In genomic region chr4:95284696-95285095, GRCm38 (mm10) we compare ENCODE assay signal across 27 mouse cellular contexts.
DNase-seq lines count a peak whose midpoint lies in the region; ATAC-seq and TF ChIP-seq lines count a peak whose summit lies in the region.
"Had no signal": no experiment of that assay in that cellular context is flagged by ENCODE, and none has a peak within 500 bp of the region (broad histone marks: within the 10 kb centered on the region; RNA-seq: fewer than 3 reads in every experiment).

No protein-coding gene starts in this region.

- H3K27ac ChIP-seq in heart, embryonic 12.5 days (ENCODE audit: poor library complexity, severe bottlenecking) = no peak overlapping the region
- 0 out of 2 replicates have a peak overlapping the region, but pooled peaks have one; percentile 58 for H3K27ac ChIP-seq in lung, embryonic 15.5 days
- H3K27ac ChIP-seq in lung, postnatal 0 days (ENCODE audit: low read length) = no peak overlapping the region
- H3K27ac ChIP-seq in small intestine, adult 2 months (ENCODE audit: insufficient read depth, low read depth, low read length) = peak overlapping the region; percentile 6; the same call in 1 of the 2 replicates
- H3K27ac ChIP-seq: embryonic facial prominence, embryonic 10.5 days; embryonic facial prominence, embryonic 13.5 days; forebrain, embryonic 12.5 days; forebrain, embryonic 15.5 days; heart, embryonic 10.5 days; hindbrain, embryonic 10.5 days; hindbrain, embryonic 13.5 days; intestine, embryonic 15.5 days had no signal

- no peak for ATAC-seq in heart, embryonic 12.5 days (ENCODE audit: insufficient number of reproducible peaks, low FRiP score)
- no peak for ATAC-seq in lung, embryonic 15.5 days (ENCODE audit: borderline replicate concordance, extremely low read depth, low FRiP score, low TSS enrichment)
- no peak for ATAC-seq in lung, postnatal 0 days
- ATAC-seq: CD4-positive, CD25-positive, alpha-beta regulatory T cell, adult 4 months; forebrain, embryonic 15.5 days; hindbrain, embryonic 16.5 days; Patski had no signal

- H3K36me3 ChIP-seq in heart, embryonic 12.5 days = no peaks in the 10 kb centered on the region
- H3K36me3 ChIP-seq in lung, embryonic 15.5 days = no peaks in the 10 kb centered on the region
- H3K36me3 ChIP-seq in lung, postnatal 0 days (ENCODE audit: insufficient read depth, low read length) = no peaks in the 10 kb centered on the region
- H3K36me3 ChIP-seq in small intestine, adult 2 months (ENCODE audit: control insufficient read depth, insufficient read depth, low read length) = no peaks in the 10 kb centered on the region
- H3K36me3 ChIP-seq: embryonic facial prominence, embryonic 10.5 days; embryonic facial prominence, embryonic 13.5 days; forebrain, embryonic 12.5 days; forebrain, embryonic 15.5 days; heart, embryonic 10.5 days; hindbrain, embryonic 10.5 days; hindbrain, embryonic 13.5 days; intestine, embryonic 15.5 days had no signal

- TF ChIP-seq EP300 in lung, postnatal 0 days (IDR thresholded peaks at IDR 0.05) = no peak

- H3K9me3 ChIP-seq in heart, embryonic 12.5 days (replicated peaks) = no peaks in the 10 kb centered on the region
- H3K9me3 ChIP-seq in lung, embryonic 15.5 days = no peaks in the 10 kb centered on the region
- H3K9me3 ChIP-seq in lung, postnatal 0 days (ENCODE audit: low read length) = no peaks in the 10 kb centered on the region
- H3K9me3 ChIP-seq: embryonic facial prominence, embryonic 10.5 days; embryonic facial prominence, embryonic 13.5 days; forebrain, embryonic 12.5 days; forebrain, embryonic 15.5 days; heart, embryonic 10.5 days; hindbrain, embryonic 10.5 days; hindbrain, embryonic 13.5 days; intestine, embryonic 15.5 days had no signal

- 91% methylated on average over 1 of the region's 1 CpGs for WGBS in heart, embryonic 12.5 days
- 65% methylated on average over 1 of the region's 1 CpGs for WGBS in lung, embryonic 15.5 days
- 55% methylated on average over 1 of the region's 1 CpGs for WGBS in lung, postnatal 0 days
- WGBS in small intestine, adult 2 months = 46% methylated on average over 1 of the region's 1 CpGs

- no peak for TF ChIP-seq CTCF in lung, postnatal 0 days (IDR thresholded peaks at IDR 0.05)
- no peak for TF ChIP-seq CTCF in small intestine, adult 2 months (IDR thresholded peaks at IDR 0.05; ENCODE audit: extremely low read depth, insufficient read length, insufficient replicate concordance, low read depth, low read length)

- no peak overlapping the region for H3K9ac ChIP-seq in heart, embryonic 12.5 days
- no peak overlapping the region for H3K9ac ChIP-seq in lung, embryonic 15.5 days
- no peak overlapping the region for H3K9ac ChIP-seq in lung, postnatal 0 days (replicated peaks; ENCODE audit: low read depth)
- H3K9ac ChIP-seq: embryonic facial prominence, embryonic 13.5 days; forebrain, embryonic 12.5 days; forebrain, embryonic 15.5 days; hindbrain, embryonic 13.5 days; intestine, embryonic 15.5 days had no signal

- peaks cover 10% of the 10 kb centered on the region for H3K4me1 ChIP-seq in heart, embryonic 12.5 days (replicated peaks)
- H3K4me1 ChIP-seq in lung, embryonic 15.5 days = peaks cover 17% of the 10 kb centered on the region
- no peaks in the 10 kb centered on the region for H3K4me1 ChIP-seq in lung, postnatal 0 days (ENCODE audit: insufficient read depth, low read depth, low read length)
- peaks cover 7% of the 10 kb centered on the region; the same call in 1 of the 2 replicates for H3K4me1 ChIP-seq in small intestine, adult 2 months (ENCODE audit: control insufficient read depth, insufficient read depth, insufficient read length, low read length)
- H3K4me1 ChIP-seq: forebrain, embryonic 12.5 days; forebrain, embryonic 15.5 days; hindbrain, embryonic 10.5 days; hindbrain, embryonic 13.5 days had no signal

- no peak overlapping the region for H3K4me3 ChIP-seq in heart, embryonic 12.5 days
- no peak overlapping the region for H3K4me3 ChIP-seq in lung, embryonic 15.5 days
- no peak overlapping the region for H3K4me3 ChIP-seq in lung, postnatal 0 days (ENCODE audit: low read depth, low read length)
- no peak overlapping the region for H3K4me3 ChIP-seq in small intestine, adult 2 months (ENCODE audit: low read depth, low read length)
- H3K4me3 ChIP-seq: embryonic facial prominence, embryonic 10.5 days; embryonic facial prominence, embryonic 13.5 days; erythroblast, embryonic 14.5 days; forebrain, embryonic 12.5 days; forebrain, embryonic 15.5 days; heart, embryonic 10.5 days; hindbrain, embryonic 10.5 days; hindbrain, embryonic 13.5 days; intestine, embryonic 15.5 days had no signal

- TF ChIP-seq POLR2A in small intestine, adult 2 months (IDR thresholded peaks at IDR 0.05; ENCODE audit: low read depth, low read length) = no peak

- DNase-seq in adrenal gland, postnatal 25 days = peak; percentile 29
- no peak for DNase-seq in adrenal gland, adult (ENCODE audit: inconsistent age in 2 of 2, low spot score in 1 of 2)
- peak; percentile 65 for DNase-seq in heart, adult 11 months
- no peak for DNase-seq in lung, postnatal 0 days (ENCODE audit: low spot score)
- DNase-seq in right cerebral cortex, adult 18-20 months = no peak
- DNase-seq: cerebellum, adult 2 months; cerebellum, adult 9-11 months; cerebellum, postnatal 36 days; embryo, embryonic 11 days; gastrocnemius, postnatal 10 days; heart, postnatal 36 days; kidney, adult 11 months had no signal

- H3K4me2 ChIP-seq in heart, embryonic 12.5 days = no peak overlapping the region
- no peak overlapping the region for H3K4me2 ChIP-seq in lung, embryonic 15.5 days
- H3K4me2 ChIP-seq in lung, postnatal 0 days (replicated peaks; ENCODE audit: low read depth, low read length) = no peak overlapping the region
- H3K4me2 ChIP-seq: embryonic facial prominence, embryonic 13.5 days; forebrain, embryonic 12.5 days; forebrain, embryonic 15.5 days; hindbrain, embryonic 13.5 days; intestine, embryonic 15.5 days had no signal

- H3K27me3 ChIP-seq in heart, embryonic 12.5 days (replicated peaks) = no peaks in the 10 kb centered on the region
- no peaks in the 10 kb centered on the region for H3K27me3 ChIP-seq in lung, embryonic 15.5 days
- no peaks in the 10 kb centered on the region for H3K27me3 ChIP-seq in lung, postnatal 0 days (replicated peaks; ENCODE audit: insufficient read depth, low read length)
- no peaks in the 10 kb centered on the region for H3K27me3 ChIP-seq in small intestine, adult 2 months (ENCODE audit: control insufficient read depth, insufficient read depth, low read length)
- H3K27me3 ChIP-seq: embryonic facial prominence, embryonic 13.5 days; forebrain, embryonic 12.5 days; forebrain, embryonic 15.5 days; hindbrain, embryonic 13.5 days; intestine, embryonic 15.5 days; Patski had no signal

Comparison
In these comparisons a context has a peak if more than half of its experiments do, and no peak if none do; other contexts are left out.
1. DNase-seq: peak in adrenal gland, postnatal 25 days (single experiment) and heart, adult 11 months (single experiment); none in adrenal gland, adult (0 of 2), lung, postnatal 0 days (single experiment) and right cerebral cortex, adult 18-20 months (single experiment).
2. H3K27ac ChIP-seq: peak in lung, embryonic 15.5 days (single experiment) and small intestine, adult 2 months (single experiment); none in heart, embryonic 12.5 days (single experiment) and lung, postnatal 0 days (single experiment).